Mouse (Mus musculus) hematopoietic stem cell, adult 5-6 weeks (primary cell): ENCODE results near the gene Dync2h1. TPM values are rescaled to one million over a fixed set of nuclear protein-coding genes. Genes with fewer than 3 reads are reported as not detected.
A peak's percentile ranks its signal among the peaks of the same experiment; 100 is the strongest.
"Not testable (repeated sequence)": the region's sequence is repeated elsewhere in the genome, so short reads cannot be mapped to it uniquely, and the experiment has no call there.

ENCODE experiments used
- ATAC-seq, 2 experiments: fragments of 125-278 bp in 1 of 2; replicated peaks in 1 of 2; 2 replicates each; pipeline ENCODE4 v1.8.0; 2016 to 2017; ENCODE audit warnings: inconsistent platforms in 2 of 2, mild to moderate bottlenecking in 2 of 2, moderate number of reproducible peaks in 2 of 2, low read depth in 1 of 2, moderate TSS enrichment in 1 of 2; ENCODE audit not compliant: low FRiP score in 2 of 2, poor library complexity in 2 of 2, severe bottlenecking in 2 of 2, insufficient read depth in 1 of 2, low TSS enrichment in 1 of 2
- total RNA-seq: library from RNA; stranded (forward); fragments of 172-1452, 232-1000 nt; gene quantifications from 2 replicates; pipeline ENCODE4 v1.2.3, GENCODE M21; 2017

Dync2h1 gene
- total RNA-seq, result 10.7 and 12.5 TPM in 2 replicates

GRCm38 (mm10) chr9:7184172-7184896, at the start of gene Dync2h1, which contains the start of gene Dcun1d5:
Gene Dync2h1, minus strand, starts transcription at chr9:7184446.
Gene Dcun1d5, plus strand, starts transcription at chr9:7184520.
- peak; percentile 93 to 94 for ATAC-seq

- ATAC-seq, result peak; percentile 90 to 92
Observed at GRCm38 (mm10) chr9:7221460-7221859, 37.2 kb upstream of the Dync2h1 start.

GRCm38 (mm10) chr9:7221024-7221423, 36.8 kb upstream of the Dync2h1 start:
- ATAC-seq, result peak; percentile 56 to 59; a peak in 3 of 4 replicates

GRCm38 (mm10) chr9:7216240-7216639, 32.0 kb upstream of the Dync2h1 start:
- peak in 1 of 2 experiments; percentile 56; a peak in 1 of 4 replicates for ATAC-seq

- ATAC-seq, result not testable (repeated sequence)
Observed at GRCm38 (mm10) chr9:7190694-7191093, 6.4 kb upstream of the Dync2h1 start.

GRCm38 (mm10) chr9:7184897-7185291, 648 bp upstream of the Dync2h1 start:
- ATAC-seq, result peak; percentile 5 to 37; a peak in 2 of 4 replicates

- peak; percentile 99 for ATAC-seq
Observed at GRCm38 (mm10) chr9:7176618-7177610, 7.3 kb downstream of the Dync2h1 start.

GRCm38 (mm10) chr9:7173756-7174155, 10.5 kb downstream of the Dync2h1 start:
- ATAC-seq, result no peak

- no peak for ATAC-seq
Observed at GRCm38 (mm10) chr9:7167339-7167998, 16.8 kb downstream of the Dync2h1 start.

- ATAC-seq, result no peak
Observed at GRCm38 (mm10) chr9:7160688-7161087, 23.6 kb downstream of the Dync2h1 start.

GRCm38 (mm10) chr9:7159718-7160117, 24.5 kb downstream of the Dync2h1 start:
- no peak for ATAC-seq

GRCm38 (mm10) chr9:7158605-7159004, 25.6 kb downstream of the Dync2h1 start:
- ATAC-seq, result no peak

GRCm38 (mm10) chr9:7154391-7154790, 29.9 kb downstream of the Dync2h1 start:
- no peak for ATAC-seq

- ATAC-seq, result no peak
Observed at GRCm38 (mm10) chr9:7122863-7123262, 61.4 kb downstream of the Dync2h1 start.

- no peak for ATAC-seq
Observed at GRCm38 (mm10) chr9:7110166-7110565, 74.1 kb downstream of the Dync2h1 start.

- no peak for ATAC-seq
Observed at GRCm38 (mm10) chr9:7101361-7101760, 82.9 kb downstream of the Dync2h1 start.

- no peak for ATAC-seq
Observed at GRCm38 (mm10) chr9:7074625-7075024, 109.6 kb downstream of the Dync2h1 start.
